In the genomic region with DNA sequence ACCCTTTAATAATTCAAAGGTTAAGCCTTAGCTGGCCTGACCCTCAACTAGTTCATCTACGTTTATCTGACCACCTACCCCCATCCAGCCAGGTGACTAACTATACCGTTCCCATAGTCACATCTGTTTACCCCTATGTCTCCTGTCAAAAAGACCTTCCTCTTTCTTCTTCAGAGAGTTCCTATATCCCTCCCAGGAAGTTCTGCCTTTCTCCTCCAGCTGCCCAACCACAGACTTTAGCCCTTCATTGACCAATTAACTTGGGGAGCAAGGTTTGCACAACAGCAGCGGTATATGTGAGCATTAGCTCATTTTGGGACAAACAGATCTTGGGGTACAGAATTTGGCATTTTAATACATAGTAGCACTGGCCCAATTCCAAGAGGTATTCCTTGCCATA, we compare ENCODE assay signal across 11 mouse cellular contexts.
"Had no signal": no experiment of that assay in that cellular context is flagged by ENCODE, and none has a peak within 500 bp of the region (broad histone marks: within the 10 kb centered on the region; RNA-seq: fewer than 3 reads in every experiment).

No protein-coding gene starts in this region.

- DNase-seq: liver, postnatal 0 days; lung, adult 2 months; lung, postnatal 14 days; lung, postnatal 36 days; right cerebral cortex, postnatal 14 days; thymus, adult 2 months; thymus, postnatal 25 days; thymus, postnatal 4 days had no signal

- ATAC-seq: liver, postnatal 0 days; lung, postnatal 0 days; midbrain, embryonic 13.5 days; midbrain, embryonic 15.5 days had no signal
